Comparison of ENCODE assay signal across 8 mouse cellular contexts in the genomic region with DNA sequence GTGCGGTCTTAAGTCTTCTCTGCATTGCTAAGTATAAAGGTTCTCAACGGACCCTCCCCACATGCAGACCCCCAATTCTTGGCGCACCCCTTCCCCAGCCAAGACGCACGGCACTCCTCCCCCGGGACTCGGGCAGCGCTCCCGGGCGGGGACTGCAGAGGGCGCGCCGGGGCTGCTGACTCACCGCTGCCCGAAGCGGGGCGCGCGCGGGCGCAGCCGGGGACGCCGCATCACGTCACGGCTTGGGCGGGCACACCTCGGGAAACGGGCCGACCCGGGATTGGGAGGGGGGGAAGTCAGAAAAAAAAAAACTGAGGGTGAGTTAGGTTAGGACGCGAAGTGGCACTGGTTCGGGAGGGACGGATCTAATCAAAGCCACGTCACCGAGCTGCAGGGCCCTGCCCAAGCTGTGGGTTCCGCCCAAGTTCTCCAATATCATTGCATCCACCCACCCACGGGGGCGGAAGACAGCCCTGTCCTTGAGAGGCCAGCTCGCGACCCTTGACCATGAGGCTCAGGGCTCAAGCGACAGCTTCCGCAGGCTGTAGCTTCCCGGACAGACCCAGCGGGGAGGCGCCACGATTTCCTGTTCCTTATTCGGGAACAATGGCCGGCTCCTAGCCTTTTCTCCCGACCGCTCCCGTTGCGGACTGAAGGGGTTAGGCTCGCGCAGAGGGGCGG. TPM values are rescaled to one million over a fixed set of nuclear protein-coding genes. Genes with fewer than 3 reads are reported as not detected.
DNase-seq lines count a peak whose midpoint lies in the region; ATAC-seq and TF ChIP-seq lines count a peak whose summit lies in the region.

No protein-coding gene starts in this region.

- TF ChIP-seq POLR2A in bone marrow, adult 2 months (IDR thresholded peaks at IDR 0.05; ENCODE audit: borderline replicate concordance, control insufficient read depth, low read depth, low read length): peak; percentile 8; the same call in 1 of the 2 replicates
- peak; percentile 44 for TF ChIP-seq POLR2A in myocyte (IDR thresholded peaks at IDR 0.05; ENCODE audit: insufficient read length, low read depth)

- ATAC-seq in embryonic facial prominence, embryonic 15.5 days (ENCODE audit: insufficient number of reproducible peaks, low FRiP score, low TSS enrichment, low read depth): peak; percentile 45
- ATAC-seq in kidney, embryonic 14.5 days (ENCODE audit: low FRiP score, low TSS enrichment): peak; percentile 43
- peak; percentile 53 for ATAC-seq in liver, embryonic 11.5 days (replicated peaks; ENCODE audit: low FRiP score)
- ATAC-seq in stomach, embryonic 14.5 days (ENCODE audit: insufficient number of reproducible peaks, insufficient read depth, low FRiP score, low read depth): peak; percentile 42

- H3K36me3 ChIP-seq in embryonic facial prominence, embryonic 15.5 days: peaks cover 33% of the 10 kb centered on the region
- peaks cover 55% of the 10 kb centered on the region for H3K36me3 ChIP-seq in kidney, embryonic 14.5 days (ENCODE audit: control insufficient read depth, insufficient read depth, low read length)
- peaks cover 48% of the 10 kb centered on the region for H3K36me3 ChIP-seq in liver, embryonic 11.5 days (ENCODE audit: control insufficient read depth, insufficient read depth, low read length)
- peaks cover 32% of the 10 kb centered on the region for H3K36me3 ChIP-seq in myocyte (ENCODE audit: control insufficient read depth, insufficient read depth)
- peaks cover 47% of the 10 kb centered on the region for H3K36me3 ChIP-seq in stomach, embryonic 14.5 days (ENCODE audit: control insufficient read depth, insufficient read depth, low read length)

- peak overlapping the region; percentile 69 for H3ac ChIP-seq in myocyte (ENCODE audit: control insufficient read depth, insufficient read length)

- H3K9me3 ChIP-seq in embryonic facial prominence, embryonic 15.5 days (replicated peaks): no peaks in the 10 kb centered on the region
- no peaks in the 10 kb centered on the region for H3K9me3 ChIP-seq in kidney, embryonic 14.5 days (ENCODE audit: control insufficient read depth, low read length)
- no peaks in the 10 kb centered on the region for H3K9me3 ChIP-seq in liver, embryonic 11.5 days (ENCODE audit: control insufficient read depth, low read length)
- H3K9me3 ChIP-seq in stomach, embryonic 14.5 days (ENCODE audit: control insufficient read depth, low read depth, low read length): no peaks in the 10 kb centered on the region

- H3K27me3 ChIP-seq in embryonic facial prominence, embryonic 15.5 days: no peaks in the 10 kb centered on the region
- no peaks in the 10 kb centered on the region for H3K27me3 ChIP-seq in kidney, embryonic 14.5 days (ENCODE audit: control insufficient read depth, insufficient read depth, low read length)
- H3K27me3 ChIP-seq in liver, embryonic 11.5 days (replicated peaks; ENCODE audit: control insufficient read depth, insufficient read depth, low read length): no peaks in the 10 kb centered on the region
- H3K27me3 ChIP-seq in myocyte (ENCODE audit: control insufficient read depth, insufficient read depth, insufficient read length): no peaks in the 10 kb centered on the region
- no peaks in the 10 kb centered on the region for H3K27me3 ChIP-seq in stomach, embryonic 14.5 days (ENCODE audit: control insufficient read depth, insufficient read depth, low read length)

- peak overlapping the region; percentile 95 for H3K4me3 ChIP-seq in bone marrow, adult 2 months (replicated peaks; ENCODE audit: control insufficient read depth, low read depth, low read length)
- H3K4me3 ChIP-seq in embryonic facial prominence, embryonic 15.5 days (replicated peaks): peak overlapping the region; percentile 90
- H3K4me3 ChIP-seq in kidney, embryonic 14.5 days (ENCODE audit: low read length): peak overlapping the region; percentile 97
- peak overlapping the region; percentile 91 for H3K4me3 ChIP-seq in liver, embryonic 11.5 days (ENCODE audit: low read depth, low read length)
- peak overlapping the region; percentile 100 for H3K4me3 ChIP-seq in myocyte
- peak overlapping the region; percentile 67 for H3K4me3 ChIP-seq in stomach, embryonic 14.5 days (ENCODE audit: low read depth, low read length)

- H3K27ac ChIP-seq in bone marrow, adult 2 months (ENCODE audit: control insufficient read depth, insufficient read depth, low read depth, low read length, poor library complexity): peak overlapping the region; percentile 97
- H3K27ac ChIP-seq in embryonic facial prominence, embryonic 15.5 days (replicated peaks): peak overlapping the region; percentile 100
- peak overlapping the region; percentile 98 for H3K27ac ChIP-seq in kidney, embryonic 14.5 days (ENCODE audit: low read depth, low read length)
- H3K27ac ChIP-seq in liver, embryonic 11.5 days (ENCODE audit: low read depth, low read length): peak overlapping the region; percentile 99
- peak overlapping the region; percentile 100 for H3K27ac ChIP-seq in stomach, embryonic 14.5 days (ENCODE audit: low read length)

- peak; percentile 53; the same call in 1 of the 2 replicates for TF ChIP-seq CTCF in bone marrow, adult 2 months (IDR thresholded peaks at IDR 0.05; ENCODE audit: control insufficient read depth, insufficient read depth, low read length)

- DNase-seq in A20 (ENCODE audit: low read depth, low spot score): peak; percentile 96
- peak; percentile 94 to 95 for DNase-seq in heart, adult 9 months (ENCODE audit: low spot score in 2 of 2)
- DNase-seq in liver, embryonic 11.5 days (ENCODE audit: low spot score): peak; percentile 98

- peak overlapping the region; percentile 85 for H3K9ac ChIP-seq in embryonic facial prominence, embryonic 15.5 days
- H3K9ac ChIP-seq in kidney, embryonic 14.5 days (ENCODE audit: low read depth, low read length): peak overlapping the region; percentile 72
- peak overlapping the region; percentile 97 for H3K9ac ChIP-seq in liver, embryonic 11.5 days (ENCODE audit: low read depth, low read length)
- H3K9ac ChIP-seq in stomach, embryonic 14.5 days (replicated peaks; ENCODE audit: low read depth, low read length): peak overlapping the region; percentile 90

- H3K4me1 ChIP-seq in bone marrow, adult 2 months (ENCODE audit: control insufficient read depth, insufficient read depth, low read length): peaks cover 3% of the 10 kb centered on the region; the same call in 1 of the 2 replicates
- peaks cover 64% of the 10 kb centered on the region for H3K4me1 ChIP-seq in embryonic facial prominence, embryonic 15.5 days
- peaks cover 41% of the 10 kb centered on the region for H3K4me1 ChIP-seq in kidney, embryonic 14.5 days (ENCODE audit: control insufficient read depth, insufficient read depth, low read length)
- H3K4me1 ChIP-seq in liver, embryonic 11.5 days (replicated peaks; ENCODE audit: control insufficient read depth, insufficient read depth, low read length): peaks cover 61% of the 10 kb centered on the region
- H3K4me1 ChIP-seq in stomach, embryonic 14.5 days (ENCODE audit: control insufficient read depth, insufficient read depth, low read length): peaks cover 41% of the 10 kb centered on the region

- H3K79me2 ChIP-seq in myocyte (ENCODE audit: control insufficient read depth, insufficient read depth): peaks cover 58% of the 10 kb centered on the region

- peak overlapping the region; percentile 83 for H3K4me2 ChIP-seq in embryonic facial prominence, embryonic 15.5 days (replicated peaks)
- H3K4me2 ChIP-seq in kidney, embryonic 14.5 days (replicated peaks; ENCODE audit: low read depth, low read length): peak overlapping the region; percentile 87
- peak overlapping the region; percentile 79 for H3K4me2 ChIP-seq in liver, embryonic 11.5 days
- peak overlapping the region; percentile 27 for H3K4me2 ChIP-seq in myocyte (ENCODE audit: low read depth)
- peak overlapping the region; percentile 46 for H3K4me2 ChIP-seq in stomach, embryonic 14.5 days (replicated peaks; ENCODE audit: low read depth, low read length)

- WGBS in bone marrow, adult 2 months: under 1% methylated on average over 57 of the region's 57 CpGs
- WGBS in embryonic facial prominence, embryonic 15.5 days: under 1% methylated on average over 55 of the region's 57 CpGs
- under 1% methylated on average over 53 of the region's 57 CpGs for WGBS in kidney, embryonic 14.5 days
- WGBS in liver, embryonic 11.5 days: 1% methylated on average over 57 of the region's 57 CpGs
- under 1% methylated on average over 57 of the region's 57 CpGs for WGBS in stomach, embryonic 14.5 days

RNA-seq across cellular contexts. Expression of a gene that starts 0.7 kb away (rescaled TPM):
- 36.0 and 53.2 TPM in 2 replicates for polyA plus RNA-seq in bone marrow, adult 2 months (2011; ENCODE audit: insufficient read depth, insufficient read length, low replicate concordance, missing spikeins)
- polyA plus RNA-seq in embryonic facial prominence, embryonic 15.5 days (2015; fragmentation: Nextera tagmentation; extraction: Ambion mirVana): 18.3 and 20.4 TPM in 2 replicates
- 42.3 and 46.2 TPM in 2 replicates for polyA plus RNA-seq in kidney, embryonic 14.5 days (2014; fragmentation: Nextera tagmentation; extraction: Ambion mirVana)
- polyA plus RNA-seq in liver, embryonic 11.5 days (2014; fragmentation: Nextera tagmentation; extraction: Ambion mirVana): 19.2 and 20.1 TPM in 2 replicates
- polyA plus RNA-seq in myocyte (2012; fragmentation: generic; extraction: Trizol): 131 TPM
- polyA plus RNA-seq in stomach, embryonic 14.5 days (2014; fragmentation: Nextera tagmentation; extraction: Ambion mirVana): 29.3 and 32.1 TPM in 2 replicates

RNA-seq across cellular contexts. Expression of a gene that starts 8.1 kb away (rescaled TPM):
- 3.4 and 3.7 TPM in 2 replicates for polyA plus RNA-seq in bone marrow, adult 2 months (2011; ENCODE audit: insufficient read depth, insufficient read length, low replicate concordance, missing spikeins)
- 9.3 and 10.9 TPM in 2 replicates for polyA plus RNA-seq in embryonic facial prominence, embryonic 15.5 days (2015; fragmentation: Nextera tagmentation; extraction: Ambion mirVana)
- polyA plus RNA-seq in kidney, embryonic 14.5 days (2014; fragmentation: Nextera tagmentation; extraction: Ambion mirVana): 8.1 and 8.4 TPM in 2 replicates
- 2.8 and 3.1 TPM in 2 replicates for polyA plus RNA-seq in liver, embryonic 11.5 days (2014; fragmentation: Nextera tagmentation; extraction: Ambion mirVana)
- 10.0 TPM for polyA plus RNA-seq in myocyte (2012; fragmentation: generic; extraction: Trizol)
- polyA plus RNA-seq in stomach, embryonic 14.5 days (2014; fragmentation: Nextera tagmentation; extraction: Ambion mirVana): 7.5 and 10.1 TPM in 2 replicates

RNA-seq across cellular contexts. Expression of a gene that starts 10.3 kb away (rescaled TPM):
- polyA plus RNA-seq in bone marrow, adult 2 months (2011; ENCODE audit: insufficient read depth, insufficient read length, low replicate concordance, missing spikeins): 131 and 178 TPM in 2 replicates
- 516 and 519 TPM in 2 replicates for polyA plus RNA-seq in embryonic facial prominence, embryonic 15.5 days (2015; fragmentation: Nextera tagmentation; extraction: Ambion mirVana)
- 519 and 582 TPM in 2 replicates for polyA plus RNA-seq in kidney, embryonic 14.5 days (2014; fragmentation: Nextera tagmentation; extraction: Ambion mirVana)
- 482 and 514 TPM in 2 replicates for polyA plus RNA-seq in liver, embryonic 11.5 days (2014; fragmentation: Nextera tagmentation; extraction: Ambion mirVana)
- polyA plus RNA-seq in myocyte (2012; fragmentation: generic; extraction: Trizol): 1,163 TPM
- polyA plus RNA-seq in stomach, embryonic 14.5 days (2014; fragmentation: Nextera tagmentation; extraction: Ambion mirVana): 481 and 531 TPM in 2 replicates

RNA-seq across cellular contexts. Expression of a gene that starts 17.0 kb away (rescaled TPM):
- 200 and 277 TPM in 2 replicates for polyA plus RNA-seq in bone marrow, adult 2 months (2011; ENCODE audit: insufficient read depth, insufficient read length, low replicate concordance, missing spikeins)
- 102 and 116 TPM in 2 replicates for polyA plus RNA-seq in embryonic facial prominence, embryonic 15.5 days (2015; fragmentation: Nextera tagmentation; extraction: Ambion mirVana)
- polyA plus RNA-seq in kidney, embryonic 14.5 days (2014; fragmentation: Nextera tagmentation; extraction: Ambion mirVana): 80.0 and 104 TPM in 2 replicates
- polyA plus RNA-seq in liver, embryonic 11.5 days (2014; fragmentation: Nextera tagmentation; extraction: Ambion mirVana): 22.5 and 25.1 TPM in 2 replicates
- 54.2 TPM for polyA plus RNA-seq in myocyte (2012; fragmentation: generic; extraction: Trizol)
- 92.7 and 105 TPM in 2 replicates for polyA plus RNA-seq in stomach, embryonic 14.5 days (2014; fragmentation: Nextera tagmentation; extraction: Ambion mirVana)

RNA-seq across cellular contexts. Expression of a gene that starts 24.0 kb away (rescaled TPM):
- polyA plus RNA-seq in bone marrow, adult 2 months (2011; ENCODE audit: insufficient read depth, insufficient read length, low replicate concordance, missing spikeins): 8.8 and 23.7 TPM in 2 replicates
- 12.0 and 13.6 TPM in 2 replicates for polyA plus RNA-seq in embryonic facial prominence, embryonic 15.5 days (2015; fragmentation: Nextera tagmentation; extraction: Ambion mirVana)
- polyA plus RNA-seq in kidney, embryonic 14.5 days (2014; fragmentation: Nextera tagmentation; extraction: Ambion mirVana): 10.3 and 12.1 TPM in 2 replicates
- 21.8 and 27.4 TPM in 2 replicates for polyA plus RNA-seq in liver, embryonic 11.5 days (2014; fragmentation: Nextera tagmentation; extraction: Ambion mirVana)
- 23.5 TPM for polyA plus RNA-seq in myocyte (2012; fragmentation: generic; extraction: Trizol)
- 12.5 and 13.9 TPM in 2 replicates for polyA plus RNA-seq in stomach, embryonic 14.5 days (2014; fragmentation: Nextera tagmentation; extraction: Ambion mirVana)

Comparison
In these comparisons a context has a peak if more than half of its experiments do, and no peak if none do; other contexts are left out.
1. Peak in every context shown above with its lines: DNase-seq, ATAC-seq, H3K4me3 ChIP-seq and H3K27ac ChIP-seq.
2. H3K4me2 ChIP-seq: peak in every context shown above with its lines; median percentile 87 in kidney, embryonic 14.5 days; 83 in embryonic facial prominence, embryonic 15.5 days; 79 in liver, embryonic 11.5 days; 46 in stomach, embryonic 14.5 days; 27 in myocyte.